Mouse (Mus musculus) limb, embryonic 14.5 days (tissue): ENCODE results near the gene Arhgef39. TPM values are rescaled to one million over a fixed set of nuclear protein-coding genes. Genes with fewer than 3 reads are reported as not detected.
"Not testable (repeated sequence)": the region's sequence is repeated elsewhere in the genome, so short reads cannot be mapped to it uniquely, and the experiment has no call there.

Experiments used
- ATAC-seq: fragments of 200-750 bp; cut with Nextera tagmentation; 2 replicates; pipeline ENCODE4 v1.8.0; 2017; ENCODE audit warnings: low read depth, moderate number of reproducible peaks, moderate TSS enrichment; ENCODE audit not compliant: low FRiP score
- DNase-seq: peaks from one replicate; pipeline ENCODE4 v3.0.0-alpha.2; 2015; ENCODE audit warnings: low spot score
- H3K27ac ChIP-seq: fragments of 300-500 bp; sonication (generic); replicated peaks from 2 replicates; pipeline ENCODE4 v1.5.1; 2014; ENCODE audit warnings: low read depth, mild to moderate bottlenecking, low read length, moderate library complexity, mixed read lengths
- H3K27me3 ChIP-seq: fragments of 300-500 bp; sonication (generic); 2 replicates; pipeline ENCODE4 v1.6.1; 2014; ENCODE audit warnings: low read length, mixed read lengths; ENCODE audit not compliant: control insufficient read depth, insufficient read depth
- H3K36me3 ChIP-seq: fragments of 300-500 bp; sonication (generic); 2 replicates; pipeline ENCODE4 v1.6.1; 2014; ENCODE audit warnings: mild to moderate bottlenecking, low read length, moderate library complexity, mixed read lengths; ENCODE audit not compliant: control insufficient read depth, insufficient read depth
- H3K4me1 ChIP-seq: fragments of 300-500 bp; sonication (generic); 2 replicates; pipeline ENCODE4 v1.6.1; 2014; ENCODE audit warnings: antibody characterized with exemption, low read length, mixed read lengths; ENCODE audit not compliant: control insufficient read depth, insufficient read depth
- H3K4me2 ChIP-seq: fragments of 300-500 bp; sonication (generic); replicated peaks from 2 replicates; pipeline ENCODE4 v1.6.1; 2014; ENCODE audit warnings: low read depth, mild to moderate bottlenecking, low read length, moderate library complexity; ENCODE audit not compliant: severe bottlenecking
- H3K4me3 ChIP-seq: fragments of 300-500 bp; sonication (generic); replicated peaks from 2 replicates; pipeline ENCODE4 v1.5.1; 2014; ENCODE audit warnings: low read length
- H3K9ac ChIP-seq: fragments of 300-500 bp; sonication (generic); 2 replicates; pipeline ENCODE4 v1.6.1; 2014; ENCODE audit warnings: mild to moderate bottlenecking, low read depth, low read length, moderate library complexity; ENCODE audit not compliant: severe bottlenecking
- H3K9me3 ChIP-seq: fragments of 300-500 bp; sonication (generic); 2 replicates; pipeline ENCODE4 v1.6.1; 2016; ENCODE audit warnings: low read length; ENCODE audit not compliant: control insufficient read depth
- POLR2A ChIP-seq: fragments of 200-500 bp; IDR thresholded peaks from 2 replicates; pipeline ENCODE4 v1.8.0; 2012; ENCODE audit warnings: inconsistent platforms, mild to moderate bottlenecking, moderate library complexity, borderline replicate concordance; ENCODE audit not compliant: insufficient read depth, insufficient read length; ENCODE audit errors: extremely low read depth
- WGBS: fragments of 180-500 bp; shearing (Covaris S2); extraction: QIAGEN DNeasy Blood & Tissue Kit; methylation state at CpG from one replicate; pipeline ENCODE4 v1.1.7; 2014; 5-methylcytosine and 5-hydroxymethylcytosine counted together
- polyA plus RNA-seq, 2 experiments: library from polyadenylated mRNA; depleted of rRNA in 1 of 2; stranded (reverse) in 1 of 2; unstranded in 1 of 2; fragments of >200 nt; fragmentation: Nextera tagmentation in 1 of 2; extraction: Ambion mirVana in 1 of 2; gene quantifications; 2 replicates each; pipeline versions ENCODE4 v1.2.1 to v1.2.3; 2012 to 2014

Arhgef39 gene
- polyA plus RNA-seq, 2 experiments, result 25.2 to 84.9 TPM

DNA sequence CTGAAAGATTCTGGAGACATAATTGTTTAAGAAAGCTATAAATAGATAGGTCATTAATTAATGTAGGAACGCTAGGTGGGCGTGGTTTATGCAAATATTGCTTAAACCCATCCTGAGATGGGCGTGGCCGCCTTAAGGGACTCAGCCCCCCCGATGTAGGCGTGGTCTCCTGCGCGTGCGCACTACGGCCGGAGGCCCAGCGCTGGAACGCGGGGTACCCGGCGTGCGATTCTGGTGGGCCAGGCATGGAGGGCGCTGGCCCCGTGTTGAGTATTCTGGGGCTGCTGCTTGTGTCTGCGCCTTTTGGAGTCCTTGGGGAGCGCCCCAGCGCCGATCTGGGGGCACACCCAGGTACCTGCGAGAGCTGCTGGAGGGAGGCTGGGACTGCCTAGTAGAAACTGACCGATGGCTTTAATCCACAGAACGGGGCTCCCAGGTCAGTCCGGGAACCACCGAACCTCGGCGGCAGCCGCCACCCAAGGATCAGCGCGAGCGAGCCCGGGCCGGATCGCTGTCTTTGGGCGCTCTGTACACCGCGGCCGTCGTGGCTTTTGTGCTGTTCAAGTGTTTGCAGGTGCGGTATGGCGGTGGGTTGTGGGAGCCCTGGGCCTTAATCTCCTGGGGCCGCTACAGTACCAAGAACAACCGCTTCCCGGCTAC is 6.2 kb downstream of the Arhgef39 start:
- DNase-seq (peak; percentile 96), ATAC-seq (peak; percentile 91)
- peak; percentile 87; the same call in 1 of the 2 replicates for TF ChIP-seq POLR2A
- peak overlapping the region; percentile 52 for H3K4me3 ChIP-seq
- peak overlapping the region; percentile 63 for H3K9ac ChIP-seq
- peaks cover 26% of the 10 kb centered on the region for H3K36me3 ChIP-seq
- H3K27ac ChIP-seq, result peak overlapping the region; percentile 87
- under 1% methylated on average over 47 of the region's 47 CpGs for WGBS
- H3K4me1 ChIP-seq, result peaks cover 19% of the 10 kb centered on the region
- no peaks in the 10 kb centered on the region for H3K27me3 ChIP-seq
- no peaks in the 10 kb centered on the region for H3K9me3 ChIP-seq
- H3K4me2 ChIP-seq, result peak overlapping the region; percentile 73

DNA sequence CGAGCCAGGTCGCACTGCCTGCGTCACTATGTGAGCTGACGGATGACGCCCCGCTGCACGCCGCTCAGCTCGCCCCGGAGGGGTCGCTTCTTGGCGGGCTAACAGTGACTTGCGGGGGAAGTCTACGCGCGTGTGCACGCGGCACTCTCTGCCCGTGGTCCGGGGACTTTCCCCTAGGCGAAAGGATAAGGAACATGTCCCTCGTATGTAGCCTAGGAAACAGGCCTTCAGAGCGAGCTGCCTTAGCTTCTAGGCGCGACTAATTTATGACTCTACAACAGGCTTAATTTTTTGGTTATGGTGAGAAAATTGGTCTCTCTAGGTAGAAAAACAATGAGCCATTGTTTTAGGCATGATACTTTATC is 6.7 kb downstream of the Arhgef39 start, which contains the start of gene Ccdc107:
TSS of gene Ccdc107 (plus strand) at position 80 of the 365 bp plus-strand sequence.
- ATAC-seq, result peak; percentile 98
- Histone ChIP-seq H3K4me2 (peak within 1 kb of the TSS; percentile 73), H3K4me3 (peak within 1 kb of the TSS; percentile 52), H3K9me3 (no peaks in the 10 kb centered on the region), H3K9ac (peak within 1 kb of the TSS; percentile 63), H3K27me3 (no peaks in the 10 kb centered on the region), H3K4me1 (peaks cover 14% of the 10 kb centered on the region), H3K27ac (peak within 1 kb of the TSS; percentile 87), H3K36me3 (peaks cover 25% of the 10 kb centered on the region)
- TF ChIP-seq POLR2A, result no peak
- DNase-seq, result peak; percentile 97
- WGBS, result 0% methylated on average over 25 of the region's 25 CpGs

DNA sequence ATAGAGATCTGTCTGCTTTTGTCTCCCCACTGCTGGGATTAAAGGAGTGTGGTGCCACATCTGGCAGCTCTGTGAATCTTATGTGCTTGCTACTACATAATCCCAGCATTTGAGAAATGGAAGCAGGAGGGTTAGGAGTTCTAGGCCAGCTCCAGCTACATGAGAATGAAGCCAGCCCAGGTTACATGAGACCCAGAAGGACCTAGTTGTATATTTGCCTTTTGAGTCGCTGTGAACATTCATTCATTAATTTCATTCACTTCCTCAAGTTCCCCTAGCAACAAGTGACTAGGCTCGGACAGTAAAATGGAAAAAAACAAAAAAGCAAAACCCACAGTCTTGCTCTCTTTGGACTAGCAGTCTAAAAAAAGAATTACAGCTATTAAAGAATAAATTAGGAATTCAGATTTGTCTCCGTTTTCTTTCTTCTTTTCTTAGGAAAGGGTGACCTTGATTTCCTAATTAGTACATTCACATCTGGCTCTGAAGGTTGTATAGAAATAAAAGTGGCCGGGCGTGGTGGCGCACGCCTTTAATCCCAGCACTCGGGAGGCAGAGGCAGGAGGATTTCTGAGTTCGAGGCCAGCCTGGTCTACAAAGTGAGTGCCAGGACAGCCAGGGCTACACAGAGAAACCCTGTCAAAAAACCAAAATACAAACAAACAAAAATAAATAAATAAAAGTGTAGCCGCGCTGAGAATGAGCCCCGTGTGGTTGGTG is 7.2 kb downstream of the Arhgef39 start:
- Histone ChIP-seq H3K9ac (no peak overlapping the region), H3K4me1 (peaks cover 10% of the 10 kb centered on the region), H3K27me3 (no peaks in the 10 kb centered on the region), H3K4me2 (peak overlapping the region; percentile 73), H3K9me3 (no peaks in the 10 kb centered on the region), H3K4me3 (peak overlapping the region; percentile 52), H3K36me3 (peaks cover 21% of the 10 kb centered on the region), H3K27ac (peak overlapping the region; percentile 87)
- no peak for TF ChIP-seq POLR2A
- no peak for DNase-seq
- WGBS, result 45% methylated on average over 12 of the region's 12 CpGs
- no peak; the same call in 1 of the 2 replicates for ATAC-seq

GRCm38 (mm10) chr4:43490801-43491200 is 8.7 kb downstream of the Arhgef39 start:
- TF ChIP-seq POLR2A, result no peak
- 88% methylated on average over 5 of the region's 5 CpGs for WGBS
- ATAC-seq, result no peak
- Histone ChIP-seq H3K4me2 (no peak overlapping the region), H3K27me3 (no peaks in the 10 kb centered on the region), H3K4me1 (peaks cover 10% of the 10 kb centered on the region), H3K4me3 (no peak overlapping the region), H3K36me3 (peaks cover 7% of the 10 kb centered on the region), H3K27ac (no peak overlapping the region), H3K9ac (no peak overlapping the region), H3K9me3 (no peaks in the 10 kb centered on the region)
- DNase-seq, result no peak

DNA sequence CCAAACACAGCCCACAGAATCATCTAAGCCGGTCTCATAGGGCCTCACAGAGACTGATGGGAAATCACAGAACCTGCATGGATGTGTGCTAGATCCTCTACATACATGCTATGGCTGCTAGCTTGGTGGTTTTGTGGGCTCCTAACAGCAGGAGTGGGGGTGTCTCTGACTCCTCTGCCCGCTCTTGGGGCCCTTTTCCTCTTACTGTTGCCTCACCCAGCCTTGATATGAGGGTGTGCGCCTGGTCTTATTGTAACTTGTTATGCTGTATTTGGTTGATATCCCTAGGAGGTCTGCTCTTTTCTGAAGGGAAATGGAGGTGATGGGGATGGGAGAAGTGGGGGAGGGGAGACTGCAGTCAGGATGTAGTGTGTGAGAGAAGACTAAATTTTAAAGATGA is 9.9 kb downstream of the Arhgef39 start:
- WGBS, result 94% methylated on average over 3 of the region's 3 CpGs
- no peak for DNase-seq
- no peak overlapping the region for H3K4me2 ChIP-seq
- TF ChIP-seq POLR2A, result no peak
- no peak overlapping the region for H3K9ac ChIP-seq
- H3K4me1 ChIP-seq, result peaks cover 6% of the 10 kb centered on the region
- H3K36me3 ChIP-seq, result no peaks in the 10 kb centered on the region
- no peaks in the 10 kb centered on the region for H3K9me3 ChIP-seq
- no peak for ATAC-seq
- H3K27me3 ChIP-seq, result no peaks in the 10 kb centered on the region
- no peak overlapping the region for H3K4me3 ChIP-seq
- H3K27ac ChIP-seq, result no peak overlapping the region

DNA sequence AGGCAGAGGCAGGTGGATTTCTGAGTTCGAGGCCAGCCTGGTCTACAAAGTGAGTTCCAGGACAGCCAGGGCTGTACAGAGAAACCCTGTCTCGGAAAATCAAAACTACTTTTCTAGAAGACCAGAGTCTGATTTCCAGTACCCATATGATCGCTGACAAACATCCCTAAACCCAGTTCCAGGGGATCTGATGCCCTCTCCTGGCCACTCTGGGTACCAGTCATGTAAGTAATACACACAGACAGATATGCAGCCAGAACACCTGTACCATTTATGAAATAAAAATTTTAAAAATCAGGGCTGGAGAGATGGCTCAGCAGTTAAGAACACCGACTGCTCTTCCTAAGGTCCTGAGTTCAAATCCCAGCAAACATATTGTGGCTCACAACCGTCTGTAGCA is 13.8 kb downstream of the Arhgef39 start:
- not testable (repeated sequence) for H3K4me3 ChIP-seq, H3K4me2 ChIP-seq, H3K4me1 ChIP-seq, H3K9ac ChIP-seq, H3K27me3 ChIP-seq, DNase-seq, H3K9me3 ChIP-seq, H3K27ac ChIP-seq, ATAC-seq, H3K36me3 ChIP-seq
- WGBS, result 89% methylated on average over 5 of the region's 5 CpGs
